Mouse (Mus musculus): ENCODE measurements around the gene Dvl3.

Dvl3 gene

GRCm38 (mm10) chr16:20496671-20497600, 19.8 kb upstream of the Dvl3 start:
- in situ Hi-C loops (cut with MboI; ENCODE audit: low sequenced_read_pairs): no loop called here

- in situ Hi-C loops (cut with MboI; ENCODE audit: low sequenced_read_pairs): no loop called here
These were observed 18.7 kb upstream of the Dvl3 start for GRCm38 (mm10) chr16:20497980-20498676.

GRCm38 (mm10) chr16:20498677-20499475, 17.9 kb upstream of the Dvl3 start, which contains the start of gene Eif2b5:
Gene Eif2b5, plus strand, starts transcription at chr16:20498817.
- in situ Hi-C loops (cut with MboI; ENCODE audit: low sequenced_read_pairs): no loop called here

GRCm38 (mm10) chr16:20506000-20506399, 10.8 kb upstream of the Dvl3 start:
- in situ Hi-C loops (cut with MboI; ENCODE audit: low sequenced_read_pairs): loop anchor here (10.0 kb wide), 1 partner anchor 139 kb away; no protein-coding TSS in a partner anchor

DNA sequence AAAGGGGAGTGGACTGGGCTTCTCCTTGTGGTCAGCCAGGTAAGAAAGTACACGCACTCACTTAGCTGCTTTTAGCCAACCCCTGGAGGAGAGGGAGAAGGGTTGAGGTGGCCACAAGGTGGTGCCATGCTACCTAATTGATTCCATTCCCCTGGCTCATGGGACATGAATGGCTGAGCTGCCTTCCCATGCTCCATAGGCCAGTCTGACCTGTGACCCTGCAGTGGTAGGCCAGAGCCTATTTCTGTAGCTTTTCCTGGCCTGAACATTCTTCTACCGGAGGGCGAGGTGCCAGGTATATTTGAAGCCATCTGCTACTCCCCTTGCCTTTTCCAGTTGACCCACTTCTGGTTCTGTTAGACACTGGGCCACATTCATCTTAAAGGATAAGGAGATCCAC, 7.4 kb upstream of the Dvl3 start:
- in situ Hi-C loops (cut with MboI; ENCODE audit: low sequenced_read_pairs): loop anchor here (10.0 kb wide), 1 partner anchor 135 kb away; no protein-coding TSS in a partner anchor

DNA sequence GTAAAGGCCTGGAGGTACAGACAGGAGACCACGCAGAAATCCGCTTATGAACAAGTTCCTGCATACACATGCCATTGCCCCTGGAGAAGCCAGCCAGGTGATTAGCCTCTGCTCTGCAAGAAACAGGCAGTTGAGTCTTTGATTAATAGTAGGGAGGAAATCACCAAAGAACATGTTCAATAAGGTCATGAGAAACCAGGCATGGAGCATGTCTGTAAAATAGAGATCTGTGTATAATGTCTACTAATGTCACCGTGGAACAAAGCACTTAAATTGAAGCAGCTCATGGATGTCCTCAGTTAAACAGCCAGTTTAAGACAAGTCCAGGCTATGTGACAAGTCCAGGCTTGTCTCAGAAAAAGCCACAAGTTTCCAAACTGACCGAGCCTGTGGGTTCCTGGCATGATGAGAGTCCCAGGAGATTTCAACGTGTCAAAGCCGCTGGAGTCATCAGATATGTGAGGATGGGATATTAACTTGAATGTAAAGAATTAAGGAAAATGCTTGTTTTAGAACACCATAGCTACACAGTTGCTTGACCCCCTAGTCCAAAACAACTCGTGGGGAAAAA, 5.4 kb upstream of the Dvl3 start:
- in situ Hi-C loops (cut with MboI; ENCODE audit: low sequenced_read_pairs): no loop called here

GRCm38 (mm10) chr16:20516032-20516431, 750 bp upstream of the Dvl3 start:
- in situ Hi-C loops (cut with MboI; ENCODE audit: low sequenced_read_pairs): no loop called here

GRCm38 (mm10) chr16:20517216-20517615, 434 bp downstream of the Dvl3 start:
- in situ Hi-C loops (cut with MboI; ENCODE audit: low sequenced_read_pairs): no loop called here

DNA sequence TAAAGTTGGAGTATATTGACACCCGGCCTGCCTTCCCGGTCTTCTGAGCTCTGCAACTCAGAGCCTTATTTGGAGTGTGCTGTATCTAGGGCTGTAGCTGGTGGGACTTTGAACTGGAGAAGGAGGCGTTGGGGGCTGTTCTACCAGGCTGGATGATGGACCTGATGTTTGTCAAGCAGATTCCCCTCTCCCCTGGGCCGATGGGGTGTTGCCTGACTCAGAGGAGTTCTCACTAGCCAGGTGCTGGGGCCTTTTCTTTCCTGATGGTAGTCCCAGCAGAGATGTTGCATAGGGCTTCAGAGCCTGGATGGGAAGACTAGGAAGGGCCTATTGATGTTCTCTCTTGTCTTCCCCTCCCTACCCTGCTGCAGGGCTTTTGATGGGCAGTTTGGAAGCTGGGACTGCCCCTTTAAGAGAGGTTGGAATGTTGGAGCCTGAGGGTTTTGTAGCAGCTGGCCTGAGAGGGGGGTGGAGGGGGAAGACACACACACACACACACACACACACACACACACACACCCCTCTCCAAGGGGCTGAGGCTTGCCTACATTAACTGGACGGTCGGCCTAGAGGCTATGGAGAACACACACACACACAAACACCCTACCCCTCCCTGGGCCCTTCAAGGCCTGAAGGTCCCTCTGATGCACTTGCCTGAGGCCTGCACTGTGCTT, 1.1 kb downstream of the Dvl3 start:
- in situ Hi-C loops (cut with MboI; ENCODE audit: low sequenced_read_pairs): no loop called here

GRCm38 (mm10) chr16:20523886-20524285, 7.1 kb downstream of the Dvl3 start:
- in situ Hi-C loops (cut with MboI; ENCODE audit: low sequenced_read_pairs): no loop called here

- in situ Hi-C loops (cut with MboI; ENCODE audit: low sequenced_read_pairs): no loop called here
These were observed 12.0 kb downstream of the Dvl3 start for GRCm38 (mm10) chr16:20528779-20529178.

GRCm38 (mm10) chr16:20529375-20529774, 12.6 kb downstream of the Dvl3 start:
- in situ Hi-C loops (cut with MboI; ENCODE audit: low sequenced_read_pairs): no loop called here

DNA sequence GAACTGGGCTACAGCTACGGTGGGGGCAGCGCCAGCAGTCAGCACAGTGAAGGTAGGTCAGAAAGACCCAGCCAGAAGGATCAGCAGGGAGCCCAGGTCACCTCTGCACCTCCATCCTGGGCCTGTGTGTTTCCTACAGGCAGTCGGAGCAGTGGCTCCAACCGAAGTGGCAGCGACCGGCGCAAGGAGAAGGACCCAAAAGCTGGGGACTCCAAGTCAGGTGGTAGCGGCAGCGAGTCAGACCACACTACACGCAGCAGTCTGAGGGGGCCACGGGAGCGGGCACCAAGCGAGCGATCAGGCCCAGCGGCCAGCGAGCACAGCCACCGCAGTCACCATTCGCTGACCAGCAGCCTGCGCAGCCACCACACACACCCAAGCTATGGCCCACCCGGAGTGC, 14.2 kb downstream of the Dvl3 start:
- in situ Hi-C loops (cut with MboI; ENCODE audit: low sequenced_read_pairs): no loop called here

DNA sequence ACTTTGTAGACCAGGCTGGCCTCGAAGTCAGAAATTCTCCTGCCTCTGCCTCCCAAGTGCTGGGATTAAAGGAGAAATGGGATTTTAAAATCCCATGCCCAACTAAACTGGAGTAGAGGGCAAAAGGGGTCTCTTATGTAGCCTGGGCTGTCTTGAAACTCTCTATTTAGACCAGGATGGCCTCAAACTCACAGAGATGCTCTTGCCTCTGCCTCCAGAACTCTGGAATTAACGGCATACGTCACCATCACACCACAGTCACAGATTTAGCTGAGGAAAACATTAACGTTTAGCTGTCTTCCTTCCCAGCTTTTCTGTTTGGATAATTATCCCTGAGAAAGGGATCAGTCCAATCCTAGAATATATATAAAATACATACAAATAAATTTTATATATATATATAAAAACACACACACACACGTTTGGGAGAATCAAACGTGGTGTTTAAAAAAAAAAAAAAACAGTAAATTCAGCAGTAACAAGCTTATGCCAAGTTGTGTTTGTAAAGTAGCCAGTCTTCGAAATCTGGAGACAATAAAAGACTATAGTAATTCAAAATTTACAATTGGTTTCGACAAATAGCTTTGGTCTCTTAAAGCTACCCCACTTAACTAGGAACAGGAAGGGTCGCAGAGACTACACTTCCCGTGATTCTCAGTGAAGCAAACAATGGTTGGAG, 18.0 kb downstream of the Dvl3 start:
- in situ Hi-C loops (cut with MboI; ENCODE audit: low sequenced_read_pairs): no loop called here

- in situ Hi-C loops (cut with MboI; ENCODE audit: low sequenced_read_pairs): no loop called here
These were observed 18.7 kb downstream of the Dvl3 start, which contains the start of gene Ap2m1 for GRCm38 (mm10) chr16:20535296-20536080. Gene Ap2m1, plus strand, starts transcription at chr16:20535478.

DNA sequence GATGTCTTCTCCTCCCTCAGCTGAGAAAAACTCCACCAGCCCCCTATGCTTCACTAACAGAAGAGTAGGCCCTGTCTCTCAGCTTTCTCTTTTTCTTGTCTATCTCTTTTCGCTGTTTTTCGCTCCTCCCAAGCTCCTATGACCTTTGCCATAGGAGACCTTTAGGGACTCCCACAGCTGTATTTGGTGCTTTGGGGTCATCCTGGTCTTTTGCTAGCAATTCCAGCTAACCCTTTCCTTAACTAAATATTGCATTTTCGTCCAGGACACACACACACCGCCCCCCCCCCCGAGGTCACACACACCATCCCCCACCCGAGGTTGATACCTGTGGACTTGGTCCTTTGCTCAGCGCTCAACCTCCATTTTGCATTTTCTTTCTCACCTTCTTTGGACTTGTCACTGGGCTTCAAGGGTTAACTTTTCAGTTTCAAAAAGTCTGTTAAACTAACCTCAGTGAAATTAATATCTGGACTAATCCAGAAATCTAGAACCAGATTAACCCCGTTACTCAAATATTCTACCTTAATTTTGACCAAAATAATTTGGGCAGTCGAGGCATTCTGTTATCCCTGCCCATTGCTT, 19.4 kb downstream of the Dvl3 start:
- in situ Hi-C loops (cut with MboI; ENCODE audit: low sequenced_read_pairs): no loop called here

GRCm38 (mm10) chr16:20537071-20537471, 20.3 kb downstream of the Dvl3 start:
- in situ Hi-C loops (cut with MboI; ENCODE audit: low sequenced_read_pairs): no loop called here

GRCm38 (mm10) chr16:20537601-20538320, 21.0 kb downstream of the Dvl3 start:
- in situ Hi-C loops (cut with MboI; ENCODE audit: low sequenced_read_pairs): no loop called here

All from CH12F3 (cell line).